8 mouse cellular contexts compared by ENCODE assay signal in genomic region chr4:40680250-40680860, GRCm38 (mm10). TPM values are rescaled to one million over a fixed set of nuclear protein-coding genes. Genes with fewer than 3 reads are reported as not detected.
DNase-seq lines count a peak whose midpoint lies in the region; ATAC-seq and TF ChIP-seq lines count a peak whose summit lies in the region.

No protein-coding gene starts in this region.

- H3K36me3 ChIP-seq in forebrain, embryonic 15.5 days, result no peaks in the 10 kb centered on the region
- no peaks in the 10 kb centered on the region for H3K36me3 ChIP-seq in liver, embryonic 16.5 days (ENCODE audit: control insufficient read depth, insufficient read depth)
- peaks cover 2% of the 10 kb centered on the region; the same call in 1 of the 2 replicates for H3K36me3 ChIP-seq in spleen, adult 2 months (ENCODE audit: control insufficient read depth, insufficient read depth, low read length)

- H3K4me2 ChIP-seq in forebrain, embryonic 15.5 days (replicated peaks), result no peak overlapping the region
- no peak overlapping the region for H3K4me2 ChIP-seq in liver, embryonic 16.5 days (ENCODE audit: low read depth, low read length)

- TF ChIP-seq CTCF in spleen, adult 2 months (IDR thresholded peaks at IDR 0.05; ENCODE audit: extremely low read depth, insufficient read depth, insufficient read length, insufficient replicate concordance), result peak; percentile 88; the same call in 1 of the 2 replicates

- peaks cover 6% of the 10 kb centered on the region; the same call in 1 of the 2 replicates for H3K4me1 ChIP-seq in forebrain, embryonic 15.5 days
- no peaks in the 10 kb centered on the region for H3K4me1 ChIP-seq in liver, embryonic 16.5 days (ENCODE audit: control insufficient read depth, low read depth, low read length)
- H3K4me1 ChIP-seq in spleen, adult 2 months (ENCODE audit: control insufficient read depth, insufficient read depth, insufficient read length), result no peaks in the 10 kb centered on the region

- no peak overlapping the region for H3K4me3 ChIP-seq in forebrain, embryonic 15.5 days
- H3K4me3 ChIP-seq in liver, embryonic 16.5 days (ENCODE audit: low read depth, low read length), result no peak overlapping the region
- H3K4me3 ChIP-seq in spleen, adult 2 months (ENCODE audit: extremely low read depth, insufficient read depth, insufficient read length), result no peak overlapping the region

- no peak overlapping the region for H3K27ac ChIP-seq in forebrain, embryonic 15.5 days (replicated peaks)
- H3K27ac ChIP-seq in liver, embryonic 16.5 days (ENCODE audit: low read length), result no peak overlapping the region
- no peak overlapping the region for H3K27ac ChIP-seq in spleen, adult 2 months (ENCODE audit: insufficient read depth, low read length)

- ATAC-seq in frontal cortex, adult (ENCODE audit: low TSS enrichment), result peak; percentile 56
- ATAC-seq in forebrain, embryonic 15.5 days (replicated peaks), result 0 out of 2 replicates have a peak, but pooled peaks have one; percentile 15
- 0 out of 2 replicates have a peak, but pooled peaks have one; percentile 39 for ATAC-seq in liver, embryonic 16.5 days (ENCODE audit: low read depth)

- no peak for TF ChIP-seq POLR2A in spleen, adult 2 months (IDR thresholded peaks at IDR 0.05; ENCODE audit: low read depth, low read length)

- no peak overlapping the region for H3K9ac ChIP-seq in forebrain, embryonic 15.5 days (replicated peaks)
- no peak overlapping the region for H3K9ac ChIP-seq in liver, embryonic 16.5 days (ENCODE audit: low read depth, low read length)

- no peaks in the 10 kb centered on the region for H3K27me3 ChIP-seq in forebrain, embryonic 15.5 days
- H3K27me3 ChIP-seq in liver, embryonic 16.5 days (ENCODE audit: control insufficient read depth, insufficient read depth, low read depth, low read length), result no peaks in the 10 kb centered on the region
- 0 out of 2 replicates have a peak, but pooled peaks cover 1% of the 10 kb centered on the region for H3K27me3 ChIP-seq in spleen, adult 2 months (ENCODE audit: control insufficient read depth, insufficient read depth, low read length)

- no peak for DNase-seq in frontal cortex, postnatal 14 days (ENCODE audit: low spot score in 2 of 2)
- DNase-seq in A20 (ENCODE audit: low read depth, low spot score) (peak; percentile 73), WW6 (ENCODE audit: low read depth, low spot score) (peak; percentile 53)
- DNase-seq in spleen, adult 2 months (ENCODE audit: low read depth in 1 of 2, low spot score in 2 of 2), result peak; percentile 36 to 42
- DNase-seq in layer of hippocampus, postnatal 25 days (ENCODE audit: extremely low spot score in 1 of 2, low spot score in 1 of 2), result no peak

- no peaks in the 10 kb centered on the region for H3K9me3 ChIP-seq in forebrain, embryonic 15.5 days
- H3K9me3 ChIP-seq in liver, embryonic 16.5 days (replicated peaks; ENCODE audit: control insufficient read depth, low read length), result no peaks in the 10 kb centered on the region

- WGBS in forebrain, embryonic 15.5 days, result 53% methylated on average over 5 of the region's 5 CpGs
- 32% methylated on average over 5 of the region's 5 CpGs for WGBS in liver, embryonic 16.5 days (ENCODE audit: insufficient replicate concordance)
- WGBS in spleen, adult 2 months, result 62% methylated on average over 5 of the region's 5 CpGs

RNA-seq across cellular contexts. Expression of gene Aptx, which starts 22.6 kb away (rescaled TPM):
- 55.5 and 56.7 TPM in 2 replicates for polyA plus RNA-seq in forebrain, embryonic 15.5 days (2015; fragmentation: Nextera tagmentation; extraction: Ambion mirVana)
- polyA plus RNA-seq in liver, embryonic 16.5 days (2015; fragmentation: Nextera tagmentation; extraction: Ambion mirVana), result 7.9 and 8.1 TPM in 2 replicates
- 3.8 and 4.4 TPM in 2 replicates for polyA plus RNA-seq in spleen, adult 2 months (2012; rRNA removed)
- total RNA-seq in layer of hippocampus, postnatal 25 days (2021), result 10 to 100 TPM; 24.2 to 24.7 TPM

RNA-seq across cellular contexts. Expression of gene Dnaja1, which starts 41.6 kb away (rescaled TPM):
- 695 and 704 TPM in 2 replicates for polyA plus RNA-seq in forebrain, embryonic 15.5 days (2015; fragmentation: Nextera tagmentation; extraction: Ambion mirVana)
- 103 and 120 TPM in 2 replicates for polyA plus RNA-seq in liver, embryonic 16.5 days (2015; fragmentation: Nextera tagmentation; extraction: Ambion mirVana)
- polyA plus RNA-seq in spleen, adult 2 months (2012; rRNA removed), result 2.3 and 4.1 TPM in 2 replicates
- total RNA-seq in layer of hippocampus, postnatal 25 days (2021), result 100 to 1,000 TPM; 314 to 349 TPM

Comparison
In these comparisons a context has a peak if more than half of its experiments do, and no peak if none do; other contexts are left out.
1. DNase-seq: peak in A20 (single experiment), WW6 (single experiment) and spleen, adult 2 months (2 of 2); none in frontal cortex, postnatal 14 days (0 of 2) and layer of hippocampus, postnatal 25 days (0 of 2).
2. RNA of gene Dnaja1, which starts 41.6 kb away (polyA plus RNA-seq): 695 to 704 TPM in forebrain, embryonic 15.5 days and 103 to 120 TPM in liver, embryonic 16.5 days; 2.3 to 4.1 TPM in spleen, adult 2 months; every median in the first group is over 10 times any median in the second.
3. Peak in every context shown above with its lines, with median percentiles within 50 percentile points of each other: ATAC-seq.